Comparison of ENCODE assay signal across 8 mouse cellular contexts in the genomic region with DNA sequence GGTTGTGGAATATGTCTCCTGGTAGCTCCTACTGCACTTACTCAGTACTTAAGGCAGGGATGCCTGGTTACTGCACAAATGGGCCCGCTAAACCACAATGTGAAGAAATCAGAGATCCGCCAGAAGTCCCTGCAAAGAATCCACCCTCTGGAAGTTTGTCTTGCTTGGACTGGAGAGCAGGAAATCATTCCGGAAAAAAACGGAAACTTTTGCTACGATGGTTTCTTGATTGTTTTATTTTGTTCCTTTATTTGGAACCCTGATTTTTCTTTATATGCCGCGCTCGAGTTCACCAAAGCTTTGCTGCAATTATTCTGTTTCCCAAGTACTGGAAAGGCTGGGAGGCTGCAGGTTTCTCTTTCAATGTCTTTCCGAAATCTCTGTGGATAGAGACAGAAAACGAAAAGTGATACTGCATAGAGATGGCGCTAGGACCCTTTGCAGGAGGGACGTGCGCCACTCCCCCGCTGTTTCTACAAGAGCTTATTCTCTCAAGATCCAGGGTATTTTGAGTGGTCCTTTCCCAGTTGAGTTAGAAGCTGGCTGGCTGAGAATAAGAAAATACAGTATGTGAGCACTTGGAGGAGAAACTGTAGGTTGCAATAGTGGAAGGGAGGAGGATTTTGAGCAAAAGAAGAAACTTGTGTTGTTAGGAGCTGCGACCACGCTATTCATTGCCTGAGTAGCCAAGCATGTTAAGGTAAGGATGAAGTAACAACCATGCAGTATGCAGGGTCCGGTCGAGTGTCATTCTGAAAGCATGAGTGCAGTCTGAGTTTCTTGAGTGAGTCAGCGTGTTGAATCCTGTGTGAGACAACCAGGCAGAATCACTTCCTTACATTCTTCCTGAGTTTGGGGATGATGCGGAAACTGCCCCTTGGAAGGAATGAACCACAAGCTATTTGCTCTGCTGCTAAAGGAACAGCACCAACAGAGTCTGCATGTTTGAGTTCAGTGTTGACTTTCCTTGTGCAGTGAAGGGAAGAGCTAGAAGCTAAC. TPM values are rescaled to one million over a fixed set of nuclear protein-coding genes. Genes with fewer than 3 reads are reported as not detected.
A peak's percentile ranks its signal among the peaks of the same experiment; 100 is the strongest.
DNase-seq lines count a peak whose midpoint lies in the region; ATAC-seq lines count a peak whose summit lies in the region.

No protein-coding gene starts in this region.

- peaks cover 48% of the 10 kb centered on the region for H3K27me3 ChIP-seq in heart, embryonic 16.5 days (ENCODE audit: control insufficient read depth, insufficient read depth, low read length)
- peaks cover 63% of the 10 kb centered on the region for H3K27me3 ChIP-seq in embryonic facial prominence, embryonic 13.5 days
- peaks cover 44% of the 10 kb centered on the region for H3K27me3 ChIP-seq in intestine, embryonic 15.5 days (replicated peaks)
- peaks cover 41% of the 10 kb centered on the region for H3K27me3 ChIP-seq in midbrain, embryonic 13.5 days

- no peak for ATAC-seq in heart, embryonic 16.5 days (replicated peaks; ENCODE audit: extremely low read depth, insufficient read depth, low FRiP score)
- ATAC-seq in embryonic facial prominence, embryonic 13.5 days (ENCODE audit: insufficient number of reproducible peaks, insufficient read depth, low FRiP score, low TSS enrichment, low read depth) = no peak
- ATAC-seq in intestine, embryonic 15.5 days = no peak
- ATAC-seq in midbrain, embryonic 13.5 days = no peak

- H3K4me2 ChIP-seq in heart, embryonic 16.5 days (ENCODE audit: low read depth, low read length) = peak overlapping the region; percentile 85
- peak overlapping the region; percentile 98 for H3K4me2 ChIP-seq in embryonic facial prominence, embryonic 13.5 days
- peak overlapping the region; percentile 99 for H3K4me2 ChIP-seq in intestine, embryonic 15.5 days (replicated peaks)
- H3K4me2 ChIP-seq in midbrain, embryonic 13.5 days (replicated peaks) = peak overlapping the region; percentile 86

- no peaks in the 10 kb centered on the region for H3K36me3 ChIP-seq in heart, embryonic 16.5 days (ENCODE audit: control insufficient read depth, insufficient read depth)
- H3K36me3 ChIP-seq in embryonic facial prominence, embryonic 13.5 days = no peaks in the 10 kb centered on the region
- no peaks in the 10 kb centered on the region for H3K36me3 ChIP-seq in intestine, embryonic 15.5 days
- no peaks in the 10 kb centered on the region for H3K36me3 ChIP-seq in midbrain, embryonic 13.5 days

- WGBS in heart, embryonic 16.5 days = 10% methylated on average over 20 of the region's 20 CpGs
- 5% methylated on average over 20 of the region's 20 CpGs for WGBS in embryonic facial prominence, embryonic 13.5 days
- WGBS in intestine, embryonic 15.5 days = 10% methylated on average over 20 of the region's 20 CpGs
- 5% methylated on average over 20 of the region's 20 CpGs for WGBS in midbrain, embryonic 13.5 days

- no peak overlapping the region for H3K9ac ChIP-seq in heart, embryonic 16.5 days (ENCODE audit: low read length)
- 0 out of 2 replicates have a peak overlapping the region, but pooled peaks have one; percentile 68 for H3K9ac ChIP-seq in embryonic facial prominence, embryonic 13.5 days
- H3K9ac ChIP-seq in intestine, embryonic 15.5 days = no peak overlapping the region
- H3K9ac ChIP-seq in midbrain, embryonic 13.5 days (replicated peaks) = 0 out of 2 replicates have a peak overlapping the region, but pooled peaks have one; percentile 70

- H3K27ac ChIP-seq in heart, embryonic 16.5 days (ENCODE audit: low read length) = no peak overlapping the region
- no peak overlapping the region for H3K27ac ChIP-seq in embryonic facial prominence, embryonic 13.5 days
- H3K27ac ChIP-seq in intestine, embryonic 15.5 days = no peak overlapping the region
- no peak overlapping the region for H3K27ac ChIP-seq in midbrain, embryonic 13.5 days

- DNase-seq in heart, adult 9 months (ENCODE audit: low spot score in 2 of 2) = no peak
- DNase-seq in adrenal gland, postnatal 25 days = no peak
- DNase-seq in cerebellum, adult 11-12 months = no peak
- DNase-seq in MN1 (ENCODE audit: low spot score) = no peak

- peak overlapping the region; percentile 57 for H3K4me3 ChIP-seq in heart, embryonic 16.5 days (ENCODE audit: low read length)
- H3K4me3 ChIP-seq in embryonic facial prominence, embryonic 13.5 days = peak overlapping the region; percentile 57
- H3K4me3 ChIP-seq in intestine, embryonic 15.5 days (replicated peaks) = peak overlapping the region; percentile 51
- peak overlapping the region; percentile 66 for H3K4me3 ChIP-seq in midbrain, embryonic 13.5 days (replicated peaks)

- peaks cover 13% of the 10 kb centered on the region for H3K4me1 ChIP-seq in heart, embryonic 16.5 days (ENCODE audit: control insufficient read depth, insufficient read depth, low read length)
- H3K4me1 ChIP-seq in embryonic facial prominence, embryonic 13.5 days = peaks cover 23% of the 10 kb centered on the region
- peaks cover 19% of the 10 kb centered on the region for H3K4me1 ChIP-seq in intestine, embryonic 15.5 days (replicated peaks)
- H3K4me1 ChIP-seq in midbrain, embryonic 13.5 days (replicated peaks) = peaks cover 24% of the 10 kb centered on the region

- no peaks in the 10 kb centered on the region for H3K9me3 ChIP-seq in heart, embryonic 16.5 days (replicated peaks; ENCODE audit: control insufficient read depth, low read length)
- H3K9me3 ChIP-seq in embryonic facial prominence, embryonic 13.5 days = no peaks in the 10 kb centered on the region
- H3K9me3 ChIP-seq in intestine, embryonic 15.5 days = no peaks in the 10 kb centered on the region
- no peaks in the 10 kb centered on the region for H3K9me3 ChIP-seq in midbrain, embryonic 13.5 days

RNA-seq across cellular contexts. Expression of a gene that starts 1.2 kb away (rescaled TPM):
- 0.30 and 0.45 TPM in 2 replicates for polyA plus RNA-seq in heart, embryonic 16.5 days (2015; fragmentation: Nextera tagmentation; extraction: Ambion mirVana)
- 6.8 and 6.9 TPM in 2 replicates for polyA plus RNA-seq in embryonic facial prominence, embryonic 13.5 days (2015; fragmentation: Nextera tagmentation; extraction: Ambion mirVana)
- 0.67 and 0.96 TPM in 2 replicates for polyA plus RNA-seq in intestine, embryonic 15.5 days (2015; fragmentation: Nextera tagmentation; extraction: Ambion mirVana)
- 22.5 and 26.1 TPM in 2 replicates for polyA plus RNA-seq in midbrain, embryonic 13.5 days (2015; fragmentation: Nextera tagmentation; extraction: Ambion mirVana)
- 0.12 TPM in 1 of 2 replicates, not detected in the other for total RNA-seq in adrenal gland, postnatal 25 days (2021)

Comparison
In these comparisons a context has a peak if more than half of its experiments do, and no peak if none do; other contexts are left out.
1. H3K9ac ChIP-seq: peak in embryonic facial prominence, embryonic 13.5 days (single experiment) and midbrain, embryonic 13.5 days (single experiment); none in heart, embryonic 16.5 days (single experiment) and intestine, embryonic 15.5 days (single experiment).
2. Peak in every context shown above with its lines, with median percentiles within 50 percentile points of each other: H3K4me2 ChIP-seq and H3K4me3 ChIP-seq.